16 mouse cellular contexts compared by ENCODE assay signal in the genomic region with DNA sequence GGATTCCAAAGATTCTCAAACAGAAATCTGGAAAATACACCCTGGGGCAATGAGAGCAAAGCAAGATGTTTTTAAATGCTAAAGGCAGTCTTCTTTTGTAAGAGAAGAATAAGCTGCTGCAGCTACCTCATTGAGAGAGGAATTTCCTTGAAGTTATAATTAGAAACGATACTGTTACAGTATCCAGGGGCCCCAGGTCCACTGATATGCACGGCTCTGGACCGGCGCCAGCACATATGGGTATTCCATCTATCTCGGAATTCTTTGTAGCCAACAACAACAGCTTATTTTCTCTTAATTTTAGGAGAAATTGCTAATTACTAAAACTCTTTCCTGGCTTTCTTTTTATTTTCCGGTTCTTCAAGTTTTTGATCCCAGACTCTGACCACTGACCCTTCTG.
DNase-seq lines count a peak whose midpoint lies in the region; ATAC-seq lines count a peak whose summit lies in the region.
"Had no signal": no experiment of that assay in that cellular context is flagged by ENCODE, and none has a peak within 500 bp of the region (broad histone marks: within the 10 kb centered on the region; RNA-seq: fewer than 3 reads in every experiment).

No protein-coding gene starts in this region.

- no peaks in the 10 kb centered on the region for H3K36me3 ChIP-seq in embryonic facial prominence, embryonic 14.5 days (ENCODE audit: control insufficient read depth, insufficient read depth, low read length)
- no peaks in the 10 kb centered on the region for H3K36me3 ChIP-seq in embryonic facial prominence, embryonic 10.5 days (replicated peaks)
- H3K36me3 ChIP-seq: limb, embryonic 15.5 days had no signal

- no peaks in the 10 kb centered on the region for H3K27me3 ChIP-seq in embryonic facial prominence, embryonic 14.5 days (replicated peaks; ENCODE audit: control insufficient read depth, insufficient read depth, low read length)
- no peaks in the 10 kb centered on the region for H3K27me3 ChIP-seq in embryonic facial prominence, embryonic 10.5 days (replicated peaks; ENCODE audit: low read depth, poor library complexity, severe bottlenecking)
- H3K27me3 ChIP-seq: limb, embryonic 15.5 days had no signal

- no peak overlapping the region for H3K9ac ChIP-seq in embryonic facial prominence, embryonic 14.5 days (ENCODE audit: low read depth, low read length)
- H3K9ac ChIP-seq: hindbrain, embryonic 14.5 days; limb, embryonic 15.5 days had no signal

- peak; percentile 68 for DNase-seq in embryonic facial prominence, embryonic 14.5 days (ENCODE audit: low spot score)
- DNase-seq in embryonic facial prominence, embryonic 10.5 days (ENCODE audit: low spot score), result no peak
- peak; percentile 4 for DNase-seq in kidney, postnatal 14 days
- no peak for DNase-seq in kidney, adult 11 months
- DNase-seq in heart, adult 9 months (ENCODE audit: low spot score in 2 of 2), result peak; percentile 14 to 35
- peak; percentile 63 to 66 for DNase-seq in heart, postnatal 10 days
- no peak for DNase-seq in frontal cortex, postnatal 14 days (ENCODE audit: low spot score in 2 of 2)
- no peak for DNase-seq in lung, postnatal 4 days
- DNase-seq: cerebellum, adult 9-11 months; kidney, adult 8-10 months; lung, adult 2 months; midbrain, embryonic 14.5 days; thymus, postnatal 4 days had no signal

- H3K4me3 ChIP-seq in embryonic facial prominence, embryonic 14.5 days (ENCODE audit: low read depth, low read length), result no peak overlapping the region
- no peak overlapping the region for H3K4me3 ChIP-seq in embryonic facial prominence, embryonic 10.5 days
- H3K4me3 ChIP-seq: limb, embryonic 15.5 days had no signal

- H3K4me1 ChIP-seq in embryonic facial prominence, embryonic 14.5 days (ENCODE audit: control insufficient read depth, insufficient read depth, low read length), result no peaks in the 10 kb centered on the region
- H3K4me1 ChIP-seq in embryonic facial prominence, embryonic 10.5 days, result peaks cover 5% of the 10 kb centered on the region; the same call in 1 of the 2 replicates
- H3K4me1 ChIP-seq: limb, embryonic 15.5 days had no signal

- ATAC-seq in embryonic facial prominence, embryonic 14.5 days (ENCODE audit: low read depth), result 0 out of 2 replicates have a peak, but pooled peaks have one; percentile 55
- ATAC-seq: activated CD4-positive, CD25-positive, alpha-beta regulatory T cell, adult 4 months had no signal

- no peak overlapping the region for H3K4me2 ChIP-seq in embryonic facial prominence, embryonic 14.5 days (ENCODE audit: low read depth, low read length)
- H3K4me2 ChIP-seq: hindbrain, embryonic 14.5 days; limb, embryonic 15.5 days had no signal

- H3K27ac ChIP-seq in embryonic facial prominence, embryonic 14.5 days (replicated peaks; ENCODE audit: low read depth, low read length), result no peak overlapping the region
- no peak overlapping the region for H3K27ac ChIP-seq in embryonic facial prominence, embryonic 10.5 days (replicated peaks)
- H3K27ac ChIP-seq: hindbrain, embryonic 14.5 days; limb, embryonic 15.5 days had no signal

- 36% methylated on average over 6 of the region's 6 CpGs for WGBS in embryonic facial prominence, embryonic 14.5 days
- WGBS in embryonic facial prominence, embryonic 10.5 days, result 76% methylated on average over 6 of the region's 6 CpGs

- H3K9me3 ChIP-seq in embryonic facial prominence, embryonic 14.5 days (ENCODE audit: control insufficient read depth, low read length), result no peaks in the 10 kb centered on the region
- no peaks in the 10 kb centered on the region for H3K9me3 ChIP-seq in embryonic facial prominence, embryonic 10.5 days
- H3K9me3 ChIP-seq: limb, embryonic 15.5 days had no signal

- intact Hi-C loops in heart, postnatal 10 days (cut with DNase I), result loop anchor here (5.0 to 10.0 kb wide), 3 partner anchors 48 to 356 kb away; no protein-coding TSS in a partner anchor

Comparison
In these comparisons a context has a peak if more than half of its experiments do, and no peak if none do; other contexts are left out.
1. DNase-seq: peak in embryonic facial prominence, embryonic 14.5 days (single experiment), kidney, postnatal 14 days (single experiment), heart, adult 9 months (2 of 2) and heart, postnatal 10 days (2 of 2); none in embryonic facial prominence, embryonic 10.5 days (single experiment), kidney, adult 11 months (single experiment), frontal cortex, postnatal 14 days (0 of 2) and lung, postnatal 4 days (0 of 2).